Mouse (Mus musculus) testis, adult 2 months (tissue): ENCODE results near the gene Palm2. TPM values are rescaled to one million over a fixed set of nuclear protein-coding genes. Genes with fewer than 3 reads are reported as not detected.

Source experiments
- H3K27ac ChIP-seq: fragments of 200-500 bp; 2 replicates; pipeline ENCODE4 v1.5.1; 2012; ENCODE audit warnings: low read depth, low read length; ENCODE audit not compliant: control insufficient read depth, insufficient read depth
- H3K27me3 ChIP-seq: fragments of 200-500 bp; 2 replicates; pipeline ENCODE4 v1.6.1; 2012; ENCODE audit warnings: mild to moderate bottlenecking, low read length, moderate library complexity; ENCODE audit not compliant: control insufficient read depth, insufficient read depth
- H3K36me3 ChIP-seq: fragments of 200-500 bp; 2 replicates; pipeline ENCODE4 v1.6.1; 2012; ENCODE audit warnings: mild to moderate bottlenecking, low read length; ENCODE audit not compliant: control insufficient read depth, insufficient read depth
- H3K4me1 ChIP-seq: fragments of 200-500 bp; 2 replicates; pipeline ENCODE4 v1.6.1; 2012; ENCODE audit warnings: low read length; ENCODE audit not compliant: control insufficient read depth, insufficient read depth
- H3K4me3 ChIP-seq: fragments of 200-500 bp; 2 replicates; pipeline ENCODE4 v1.5.1; 2012; ENCODE audit warnings: low read depth, mild to moderate bottlenecking, low read length, moderate library complexity, mixed read lengths; ENCODE audit not compliant: control insufficient read depth
- CTCF ChIP-seq: fragments of 200-500 bp; IDR thresholded peaks from 2 replicates; pipeline ENCODE4 v1.5.1; 2012; ENCODE audit warnings: low read depth, mild to moderate bottlenecking, inconsistent platforms, low read length, moderate library complexity; ENCODE audit not compliant: control insufficient read depth, insufficient read depth, insufficient replicate concordance
- POLR2A ChIP-seq: fragments of 200-500 bp; IDR thresholded peaks from 2 replicates; pipeline ENCODE4 v1.6.1; 2012; ENCODE audit warnings: low read depth, mild to moderate bottlenecking, inconsistent platforms, low read length, moderate library complexity; ENCODE audit not compliant: control insufficient read depth
- polyA plus RNA-seq: library from polyadenylated mRNA; depleted of rRNA; stranded (reverse); fragments of >200 nt; gene quantifications from 2 replicates; pipeline ENCODE4 v1.2.3, GENCODE M21; 2012; rRNA removed

The Palm2 gene
- polyA plus RNA-seq, 1 experiment = 0.63 TPM

- Histone ChIP-seq H3K27me3 (no peaks in the 10 kb centered on the region), H3K36me3 (no peaks in the 10 kb centered on the region), H3K4me3 (peak overlapping the region; percentile 64), H3K27ac (no peak overlapping the region), H3K4me1 (no peaks in the 10 kb centered on the region; the same call in 1 of the 2 replicates)
- TF ChIP-seq CTCF (no peak), POLR2A (no peak)
Measured at GRCm38 (mm10) chr4:57751054-57751453, 317.0 kb downstream of the Palm2 start.

- no peak overlapping the region for H3K4me3 ChIP-seq
- H3K27ac ChIP-seq = no peak overlapping the region
- TF ChIP-seq CTCF (no peak), POLR2A (no peak)
- no peaks in the 10 kb centered on the region; the same call in 1 of the 2 replicates for H3K4me1 ChIP-seq
- no peaks in the 10 kb centered on the region for H3K36me3 ChIP-seq
- no peaks in the 10 kb centered on the region for H3K27me3 ChIP-seq
Measured at GRCm38 (mm10) chr4:57751566-57751965, 317.5 kb downstream of the Palm2 start.

- Histone ChIP-seq H3K36me3 (no peaks in the 10 kb centered on the region), H3K4me3 (no peak overlapping the region), H3K4me1 (peaks cover 2% of the 10 kb centered on the region; the same call in 1 of the 2 replicates), H3K27me3 (no peaks in the 10 kb centered on the region), H3K27ac (no peak overlapping the region)
- TF ChIP-seq CTCF (no peak), POLR2A (no peak)
Measured at GRCm38 (mm10) chr4:57755085-57755484, 321.0 kb downstream of the Palm2 start.

- Histone ChIP-seq H3K27me3 (no peaks in the 10 kb centered on the region), H3K4me3 (no peak overlapping the region), H3K36me3 (no peaks in the 10 kb centered on the region), H3K27ac (no peak overlapping the region), H3K4me1 (peaks cover 2% of the 10 kb centered on the region; the same call in 1 of the 2 replicates)
- TF ChIP-seq POLR2A (no peak), CTCF (no peak)
Measured at GRCm38 (mm10) chr4:57757997-57758396, 323.9 kb downstream of the Palm2 start.

Other genes starting within 250 kb of the Palm2 start
- gene Ptpn3, start 132.4 kb upstream of the Palm2 start, polyA plus RNA-seq = 0.42 and 1.4 TPM in 2 replicates
- 0.96 and 2.1 TPM in 2 replicates for gene Pakap, start 133.9 kb downstream of the Palm2 start, polyA plus RNA-seq